Mouse (Mus musculus) lung, adult 2 months (tissue): ENCODE data around the gene Sptssb. TPM values are rescaled to one million over a fixed set of nuclear protein-coding genes. Genes with fewer than 3 reads are reported as not detected.

ENCODE experiments used
- DNase-seq: peaks from one replicate; pipeline ENCODE4 v3.0.0; 2022
- H3K4me1 ChIP-seq: fragments of 200-500 bp; 2 replicates; pipeline ENCODE4 v1.6.1; 2011; ENCODE audit warnings: low read length; ENCODE audit not compliant: control insufficient read depth, insufficient read depth
- H3K4me3 ChIP-seq: fragments of 200-500 bp; replicated peaks from 2 replicates; pipeline ENCODE3; 2011; ENCODE audit warnings: low read depth, mild to moderate bottlenecking, control low read depth, low read length; ENCODE audit errors: extremely low read depth
- CTCF ChIP-seq: fragments of 200-500 bp; IDR thresholded peaks from 2 replicates; pipeline ENCODE4 v1.5.1; 2011; ENCODE audit warnings: mild to moderate bottlenecking, low read length, control low read depth; ENCODE audit not compliant: insufficient read depth
- POLR2A ChIP-seq: fragments of 200-500 bp; IDR thresholded peaks from 2 replicates; pipeline ENCODE4 v1.6.1; 2011; ENCODE audit warnings: low read depth, mild to moderate bottlenecking, control low read depth, low read length, borderline replicate concordance; ENCODE audit errors: extremely low read depth
- WGBS: fragments of 180-500 bp; shearing (Covaris S2); methylation state at CpG from one replicate; pipeline ENCODE4 v1.1.7; 2018; 5-methylcytosine and 5-hydroxymethylcytosine counted together
- polyA plus RNA-seq: library from polyadenylated mRNA; depleted of rRNA; stranded (reverse); fragments of >200 nt; gene quantifications from 2 replicates; pipeline ENCODE4 v1.2.3, GENCODE M21; 2012; rRNA removed

The Sptssb gene
- polyA plus RNA-seq, 1 experiment: 40.5 TPM

DNA sequence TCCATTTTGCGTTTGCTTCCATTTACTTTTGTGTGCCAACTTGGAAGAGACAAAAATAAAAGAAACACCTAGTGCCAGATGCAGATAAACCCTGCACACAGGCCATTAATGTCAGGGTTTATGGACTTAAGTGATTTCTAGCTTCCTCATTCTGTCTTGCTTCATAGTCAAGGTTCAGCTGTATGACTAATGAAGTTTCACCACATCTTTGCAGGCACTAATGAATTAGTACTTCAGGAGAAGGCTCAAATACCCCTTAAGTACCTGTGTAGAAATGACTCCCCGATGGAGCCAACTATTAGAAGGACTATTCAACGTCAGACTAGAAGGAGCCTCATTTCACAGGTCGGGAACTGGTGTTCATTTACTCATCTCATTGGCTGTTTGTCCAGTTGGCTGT is 86.4 kb downstream of the Sptssb start:
- 61% methylated on average over 4 of the region's 4 CpGs for WGBS
- H3K4me3 ChIP-seq: no peak overlapping the region
- H3K4me1 ChIP-seq: no peaks in the 10 kb centered on the region
- TF ChIP-seq POLR2A (no peak), CTCF (no peak)
- no peak for DNase-seq

Other genes starting within 250 kb of the Sptssb start
- gene Nmd3, start 138.0 kb downstream of the Sptssb start, polyA plus RNA-seq: 28.8 and 33.5 TPM in 2 replicates
- gene Otol1, start 147.7 kb upstream of the Sptssb start, polyA plus RNA-seq: not detected in 2 replicates